Mouse (Mus musculus) left cerebral cortex, adult 11 months (tissue): Measurements from ENCODE around the gene Kcnj10.

ENCODE experiments used
- DNase-seq: peaks from one replicate; pipeline ENCODE4 v3.0.0; 2022; ENCODE audit warnings: low spot score

Kcnj10 gene

DNA sequence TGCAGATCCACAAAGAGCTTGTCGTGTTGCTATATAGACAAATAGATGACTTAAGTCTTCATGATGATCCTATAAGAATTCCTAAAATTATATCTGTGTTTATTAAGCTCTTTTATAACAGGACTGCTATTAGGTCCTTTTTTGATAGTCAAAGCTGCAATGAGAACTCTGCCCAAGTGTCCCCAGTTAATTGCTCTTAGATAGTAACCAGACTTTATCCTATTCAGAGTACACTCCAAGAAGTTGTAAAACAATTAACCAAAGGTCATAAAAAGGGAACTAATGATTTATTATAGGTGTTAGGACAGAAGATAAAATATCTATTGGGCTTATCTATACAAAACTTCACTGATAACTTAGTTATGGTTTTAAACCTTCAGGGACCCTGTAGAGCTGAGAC is 41.1 kb downstream of the Kcnj10 start:
- DNase-seq = no peak

- no peak for DNase-seq
These were observed 46.2 kb downstream of the Kcnj10 start for GRCm38 (mm10) chr1:172387246-172387645.

DNA sequence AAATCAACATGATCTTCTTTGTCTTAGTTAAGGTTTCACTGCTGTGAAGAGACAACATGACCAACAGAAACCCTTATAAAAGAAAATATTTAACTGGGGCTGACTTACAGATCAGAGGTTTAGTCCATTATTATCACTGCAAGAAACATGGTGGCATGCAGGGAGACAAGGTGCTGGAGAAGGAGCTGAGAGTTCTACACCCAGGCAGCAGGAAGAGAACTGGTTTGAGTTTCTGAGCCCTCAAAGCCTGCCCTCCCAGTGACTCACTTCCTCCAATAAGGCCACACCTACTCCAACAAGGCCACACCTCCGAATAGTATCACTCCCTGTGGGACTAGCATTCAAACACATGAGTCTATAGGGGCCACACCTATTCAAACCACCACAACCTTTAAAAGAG is 49.8 kb downstream of the Kcnj10 start:
- no peak for DNase-seq

DNA sequence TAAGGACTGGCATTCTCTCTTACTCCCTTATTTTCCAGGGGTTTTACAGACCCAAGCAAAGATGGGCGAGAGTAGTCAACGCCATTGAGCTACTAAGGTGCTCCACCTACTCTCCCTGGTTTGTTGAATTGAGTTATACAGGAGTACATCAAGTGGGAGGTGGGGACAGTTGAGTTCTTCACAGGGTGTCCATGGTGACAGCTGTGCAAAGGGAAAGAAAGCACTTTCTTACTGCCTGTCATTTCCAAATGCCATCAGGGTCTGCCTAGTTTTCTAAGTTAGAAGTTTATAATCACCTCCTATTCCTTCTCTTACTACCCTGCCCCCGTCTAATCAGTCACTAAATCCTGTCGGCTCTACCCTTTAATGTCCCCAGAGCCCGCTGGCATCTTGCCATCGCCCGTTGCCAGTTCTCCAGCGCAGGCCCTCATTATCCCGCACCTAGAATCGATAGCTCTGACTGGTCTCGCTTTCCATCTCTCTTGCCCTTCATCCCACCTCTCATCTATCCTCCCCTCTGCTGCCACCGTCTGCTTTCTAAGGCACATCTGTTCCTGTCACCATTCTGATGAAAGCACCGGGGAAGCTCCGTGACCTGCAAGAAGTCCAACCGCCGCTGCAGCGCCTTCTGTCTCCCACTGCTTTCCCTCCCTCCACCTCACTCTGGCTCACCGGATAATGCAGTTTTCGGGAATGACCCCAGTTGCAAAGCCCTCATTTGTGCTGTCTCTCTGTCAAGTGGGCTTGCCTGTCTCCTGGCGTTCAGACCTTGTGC is 51.0 kb downstream of the Kcnj10 start:
- no peak for DNase-seq

GRCm38 (mm10) chr1:172392643-172393170 is 51.7 kb downstream of the Kcnj10 start:
- DNase-seq = no peak

DNA sequence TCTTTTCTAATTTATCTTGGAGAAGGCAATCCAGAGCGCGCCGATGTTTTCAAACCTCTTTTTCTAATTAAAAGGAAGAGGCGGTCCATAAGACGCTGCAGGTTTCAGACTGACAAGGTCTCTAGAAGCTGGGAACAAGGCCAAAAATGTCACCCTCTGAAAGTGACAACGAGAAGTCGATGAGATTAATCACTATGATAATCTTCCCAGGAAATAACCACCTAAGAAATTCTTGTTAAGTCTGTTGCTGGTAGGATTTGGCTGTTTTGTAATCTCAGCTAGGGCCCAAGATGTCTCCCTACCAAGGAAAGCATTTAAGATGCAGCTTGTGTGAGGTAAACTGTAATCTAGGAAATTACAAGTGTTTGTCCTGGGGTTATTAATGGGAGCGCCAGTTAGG is 52.7 kb downstream of the Kcnj10 start:
- DNase-seq = no peak

DNA sequence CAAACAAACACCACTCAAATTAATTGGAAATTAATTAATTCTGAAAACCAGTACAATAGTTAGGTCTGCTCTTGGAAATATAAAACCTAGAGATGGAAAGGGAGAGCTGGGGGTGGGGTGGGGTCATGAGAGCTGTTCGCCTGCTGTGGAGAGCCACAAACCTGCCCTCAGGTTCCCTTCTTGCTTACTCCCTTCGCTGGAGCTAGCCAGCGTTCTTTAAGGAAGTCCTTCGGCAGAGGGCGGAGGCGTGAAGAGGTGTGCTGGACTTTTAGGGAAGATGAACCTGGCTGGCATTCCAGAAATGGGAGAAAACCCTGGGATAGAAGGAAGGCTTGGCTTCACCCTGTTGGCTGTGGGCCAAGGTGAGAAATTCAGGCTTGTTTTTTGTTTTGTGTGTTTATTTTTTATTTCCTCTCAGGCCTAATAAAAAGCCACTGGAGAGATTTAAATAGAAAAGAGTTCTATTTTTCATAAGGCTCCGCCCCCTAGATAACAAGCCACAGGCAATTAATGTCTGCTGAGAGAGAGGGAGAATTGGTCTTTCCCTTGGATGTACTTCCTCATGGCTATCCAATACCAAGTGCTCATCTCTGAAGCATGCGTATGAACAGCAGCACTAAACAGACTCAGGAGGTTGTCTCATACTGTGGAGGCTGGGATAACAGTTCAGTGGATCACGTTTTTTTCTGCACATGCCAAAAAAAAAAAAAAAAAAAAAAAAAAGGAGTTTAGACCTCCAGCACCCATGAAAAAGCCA is 56.2 kb downstream of the Kcnj10 start:
- DNase-seq = no peak

- no peak for DNase-seq
These were observed 65.2 kb downstream of the Kcnj10 start for GRCm38 (mm10) chr1:172406077-172406706.

GRCm38 (mm10) chr1:172408996-172409395 is 68.0 kb downstream of the Kcnj10 start:
- peak; percentile 33 for DNase-seq

DNA sequence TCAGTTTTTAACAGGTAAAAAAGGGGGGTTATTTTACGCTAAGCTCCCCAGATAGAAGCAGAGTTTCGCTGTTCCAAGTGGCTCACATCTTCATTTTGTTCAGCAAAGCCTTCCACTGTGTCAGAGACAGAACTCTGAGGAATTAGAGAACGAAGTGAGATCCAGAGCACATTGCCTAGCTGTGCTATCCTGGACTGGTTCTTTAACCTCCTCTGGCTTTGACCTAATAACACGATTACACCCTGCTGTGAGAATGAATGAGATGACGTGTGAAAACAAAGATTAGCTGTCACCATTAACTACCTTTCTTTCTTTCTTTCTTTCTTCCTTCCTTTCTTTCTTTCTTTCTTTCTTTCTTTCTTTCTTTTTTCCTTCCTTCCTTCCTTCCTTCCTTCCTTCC is 68.4 kb downstream of the Kcnj10 start:
- no peak for DNase-seq

DNA sequence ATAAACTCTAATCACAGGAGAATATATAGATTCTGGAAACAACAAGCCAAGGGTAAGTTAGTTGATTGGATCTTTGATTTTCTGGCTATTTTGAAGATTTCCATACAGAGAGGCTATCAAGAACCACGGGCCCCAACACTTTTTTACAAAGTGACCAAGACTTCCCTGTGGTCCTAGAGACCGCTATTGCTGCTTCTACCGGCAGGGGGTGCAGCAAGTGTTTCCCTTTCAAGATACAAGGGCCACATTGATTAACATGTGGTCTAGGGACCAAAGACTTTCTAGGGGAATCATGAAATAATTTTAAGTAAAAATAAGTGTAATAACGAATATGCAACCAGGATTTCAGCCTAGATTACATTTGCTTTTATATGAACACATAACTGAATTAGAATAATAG is 69.8 kb downstream of the Kcnj10 start:
- DNase-seq = peak; percentile 16

DNA sequence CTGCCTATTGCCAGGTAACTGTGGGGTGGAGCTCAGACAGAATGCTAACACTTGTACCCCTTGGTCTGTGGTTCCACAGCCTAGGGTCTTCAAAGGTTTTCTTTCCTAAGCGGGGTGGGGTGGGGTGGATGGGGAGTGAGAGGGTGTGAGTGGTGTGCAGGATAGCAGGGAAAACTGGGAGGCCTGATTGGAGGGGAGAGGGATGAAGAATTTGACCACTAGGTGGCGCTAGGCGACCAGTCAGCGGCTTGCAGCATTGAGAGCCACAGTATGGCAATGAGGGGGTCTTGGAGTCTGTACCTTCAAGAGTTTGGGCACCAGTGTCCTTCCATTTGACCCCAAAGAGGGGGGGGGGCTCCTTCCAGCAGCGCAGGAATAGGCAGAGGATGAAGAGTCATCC is 71.2 kb downstream of the Kcnj10 start:
- peak; percentile 53 for DNase-seq

DNA sequence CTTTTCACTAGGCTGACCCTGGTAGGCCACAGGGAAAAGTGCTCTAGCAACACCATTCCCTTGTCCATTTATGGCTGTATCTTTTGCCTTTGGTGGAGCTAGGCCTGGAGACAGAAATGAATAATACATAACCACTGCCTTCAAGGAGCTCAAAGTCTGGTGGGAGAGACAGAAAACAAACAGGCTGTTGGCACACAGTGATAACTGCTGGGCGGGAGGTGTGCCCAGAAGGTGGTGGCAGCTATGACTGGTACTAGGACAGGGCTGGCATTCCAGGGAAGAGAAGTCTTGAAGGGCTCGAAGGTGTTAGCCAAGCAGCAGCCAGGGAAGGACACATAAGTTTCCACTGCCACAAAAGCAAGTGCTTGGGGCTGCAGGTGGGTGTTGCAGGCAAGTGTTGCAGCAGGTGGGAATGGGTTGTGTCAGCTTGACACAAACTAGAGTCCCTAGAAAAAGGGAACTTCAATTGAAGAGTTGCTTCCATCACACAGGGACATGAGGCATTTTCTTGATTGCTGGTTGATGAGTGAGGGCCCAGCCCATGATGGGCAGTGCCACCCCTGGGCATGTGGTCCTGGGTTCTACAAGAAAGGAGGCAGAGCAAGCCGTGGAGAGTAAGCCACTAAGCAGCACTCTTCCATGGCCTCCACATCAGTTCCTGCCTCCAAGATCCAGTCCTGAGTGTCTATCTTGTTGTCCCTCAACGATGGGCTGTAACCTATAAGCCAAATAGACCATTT is 72.7 kb downstream of the Kcnj10 start:
- no peak for DNase-seq

DNA sequence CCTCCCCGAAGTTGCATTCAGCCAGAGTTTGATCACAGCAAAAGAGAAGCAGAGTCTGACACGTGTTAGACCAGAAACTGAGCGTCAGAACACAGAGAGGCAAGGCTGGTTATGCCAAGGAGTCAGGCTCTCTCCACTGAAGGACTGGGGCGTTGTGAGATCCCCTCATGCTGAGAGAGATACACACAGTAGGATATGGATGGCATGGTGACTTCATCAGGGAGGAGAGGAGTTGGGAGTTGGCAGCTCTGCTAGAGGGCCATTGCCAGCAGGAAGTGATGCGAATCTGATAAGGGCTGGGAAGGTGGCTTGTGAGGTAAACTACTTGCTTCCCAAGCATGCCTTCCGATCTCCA is 73.2 kb downstream of the Kcnj10 start:
- DNase-seq = no peak

GRCm38 (mm10) chr1:172415061-172415460 is 74.1 kb downstream of the Kcnj10 start:
- no peak for DNase-seq

DNA sequence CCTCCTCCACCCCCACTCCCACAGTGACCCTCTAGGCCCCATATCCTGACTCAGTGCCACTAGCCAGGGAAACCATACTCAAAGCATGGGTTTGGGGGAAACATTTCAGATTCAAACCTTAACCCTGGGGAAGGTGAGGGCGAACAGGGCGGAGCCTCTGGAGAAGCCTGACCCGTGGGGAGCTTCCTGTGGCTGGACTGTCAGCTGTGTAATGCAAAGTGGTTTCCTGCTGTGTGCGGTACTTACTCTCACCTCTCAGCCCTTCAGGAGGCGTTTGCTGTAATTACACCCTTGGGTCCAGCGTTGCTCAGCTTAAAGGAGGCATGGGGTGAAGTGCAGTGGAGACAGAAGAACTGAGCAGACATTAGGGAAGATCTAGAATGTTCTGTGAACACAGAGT is 77.2 kb downstream of the Kcnj10 start:
- DNase-seq = no peak

GRCm38 (mm10) chr1:172418642-172419041 is 77.6 kb downstream of the Kcnj10 start:
- DNase-seq = no peak

DNA sequence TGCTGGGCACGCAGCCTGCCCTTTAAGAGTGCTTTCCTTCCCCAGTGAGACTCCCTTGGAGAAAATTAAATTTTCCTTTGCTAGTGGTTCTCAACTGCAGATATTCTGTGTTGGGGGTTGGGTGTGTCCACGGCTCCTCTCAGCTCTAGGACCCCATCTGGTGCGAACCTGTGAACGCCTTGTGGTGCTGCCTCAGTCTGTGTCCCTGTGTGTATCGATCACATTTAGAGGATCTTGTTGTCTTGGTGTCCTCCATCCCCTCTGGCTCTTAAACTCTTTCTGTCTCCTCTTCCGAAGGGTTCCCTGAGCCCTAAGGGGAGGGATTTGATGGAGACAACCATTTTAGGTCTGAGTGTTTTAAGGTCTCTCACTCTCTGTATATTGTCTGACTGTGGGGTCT is 79.2 kb downstream of the Kcnj10 start:
- no peak for DNase-seq

- no peak for DNase-seq
These were observed 82.4 kb downstream of the Kcnj10 start for GRCm38 (mm10) chr1:172423393-172423792.
